Mouse (Mus musculus): ENCODE results near the gene Dnaaf1. TPM values are rescaled to one million over a fixed set of nuclear protein-coding genes. Genes with fewer than 3 reads are reported as not detected.
A peak's percentile ranks its signal among the peaks of the same experiment; 100 is the strongest.

The Dnaaf1 gene
- polyA plus RNA-seq, 1 experiment from 2014 or later = 6.8 TPM

DNA sequence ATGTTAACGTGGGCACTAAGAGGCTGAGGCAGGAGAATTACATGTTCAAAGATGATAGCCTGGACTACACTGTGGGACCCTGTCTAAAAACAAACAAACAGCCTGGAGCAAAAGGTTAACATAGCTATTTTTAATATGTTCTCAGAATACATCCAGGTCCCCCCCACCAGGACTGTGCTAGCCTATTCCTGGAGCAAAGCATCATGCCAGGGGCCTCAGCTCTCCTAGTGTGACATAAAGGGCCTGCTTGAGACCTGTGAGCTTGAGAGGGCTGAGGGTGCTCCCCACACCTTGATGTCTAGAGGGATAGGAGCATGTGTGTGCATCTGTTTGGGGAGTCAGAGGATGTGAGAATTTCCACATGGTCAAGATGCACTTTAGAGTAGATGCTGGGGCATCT lies 48.7 kb downstream of the Dnaaf1 start:
- Histone ChIP-seq H3K4me1 (0 out of 2 replicates have a peak, but pooled peaks cover 5% of the 10 kb centered on the region), H3K27ac (replicated peaks) (no peak overlapping the region), H3K36me3 (no peaks in the 10 kb centered on the region), H3K9ac (no peak overlapping the region), H3K4me3 (replicated peaks) (no peak overlapping the region), H3K9me3 (replicated peaks) (no peaks in the 10 kb centered on the region), H3K4me2 (replicated peaks) (no peak overlapping the region), H3K27me3 (no peaks in the 10 kb centered on the region)
- WGBS = 75% methylated on average over 1 of the region's 1 CpGs
- no peak for ATAC-seq (ENCODE audit: insufficient number of reproducible peaks, low FRiP score, low TSS enrichment, low read depth)

DNA sequence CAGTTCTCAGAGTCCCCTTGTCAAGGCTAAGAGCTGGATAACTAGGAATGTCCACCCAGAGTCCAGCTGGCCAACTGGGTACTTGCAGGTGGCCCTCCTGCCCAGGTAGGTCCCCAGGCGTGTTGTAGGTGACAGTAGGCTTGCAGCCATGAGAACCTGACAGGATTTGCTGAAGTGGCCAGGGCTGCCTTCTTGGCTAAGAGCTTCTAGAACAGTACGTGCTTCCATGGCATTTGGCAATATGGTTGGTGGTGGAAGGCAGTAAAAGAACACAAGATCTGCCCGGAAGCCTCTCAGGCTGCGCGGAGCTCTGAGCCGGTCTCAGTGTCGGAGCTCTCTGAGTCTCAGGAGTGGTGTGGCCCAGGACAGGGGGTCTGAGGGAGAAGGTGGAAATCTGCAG lies 49.9 kb downstream of the Dnaaf1 start:
- Histone ChIP-seq H3K4me3 (replicated peaks) (no peak overlapping the region), H3K36me3 (no peaks in the 10 kb centered on the region), H3K9me3 (replicated peaks) (no peaks in the 10 kb centered on the region), H3K27ac (replicated peaks) (no peak overlapping the region), H3K27me3 (no peaks in the 10 kb centered on the region), H3K9ac (no peak overlapping the region), H3K4me1 (0 out of 2 replicates have a peak, but pooled peaks cover 5% of the 10 kb centered on the region), H3K4me2 (replicated peaks) (no peak overlapping the region)
- ATAC-seq (ENCODE audit: insufficient number of reproducible peaks, low FRiP score, low TSS enrichment, low read depth) = no peak
- WGBS = 88% methylated on average over 7 of the region's 7 CpGs

DNA sequence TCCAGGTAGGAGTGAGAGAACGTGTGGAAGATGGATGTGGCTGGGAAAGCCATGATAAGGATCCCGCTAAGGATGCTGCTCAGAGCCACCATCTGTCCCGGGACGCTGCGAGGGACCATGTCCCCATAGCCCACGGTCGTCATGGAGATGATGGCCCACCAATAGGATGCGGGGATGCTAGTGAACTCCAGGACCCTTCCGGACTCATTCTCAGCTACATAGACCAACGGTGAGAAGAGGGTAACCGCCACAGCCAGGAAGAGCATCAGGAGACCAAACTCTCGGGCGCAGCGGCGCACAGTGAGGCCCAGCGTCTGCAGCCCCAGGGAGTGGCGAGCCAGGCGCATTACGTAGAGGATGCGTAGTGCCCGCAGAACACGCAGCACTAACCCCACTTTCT lies 50.8 kb downstream of the Dnaaf1 start:
- Histone ChIP-seq H3K4me2 (replicated peaks) (no peak overlapping the region), H3K27me3 (no peaks in the 10 kb centered on the region), H3K36me3 (no peaks in the 10 kb centered on the region), H3K4me3 (replicated peaks) (no peak overlapping the region), H3K9me3 (replicated peaks) (no peaks in the 10 kb centered on the region), H3K9ac (no peak overlapping the region), H3K4me1 (0 out of 2 replicates have a peak, but pooled peaks cover 5% of the 10 kb centered on the region), H3K27ac (replicated peaks) (no peak overlapping the region)
- ATAC-seq (ENCODE audit: insufficient number of reproducible peaks, low FRiP score, low TSS enrichment, low read depth) = no peak
- WGBS = 86% methylated on average over 22 of the region's 22 CpGs

DNA sequence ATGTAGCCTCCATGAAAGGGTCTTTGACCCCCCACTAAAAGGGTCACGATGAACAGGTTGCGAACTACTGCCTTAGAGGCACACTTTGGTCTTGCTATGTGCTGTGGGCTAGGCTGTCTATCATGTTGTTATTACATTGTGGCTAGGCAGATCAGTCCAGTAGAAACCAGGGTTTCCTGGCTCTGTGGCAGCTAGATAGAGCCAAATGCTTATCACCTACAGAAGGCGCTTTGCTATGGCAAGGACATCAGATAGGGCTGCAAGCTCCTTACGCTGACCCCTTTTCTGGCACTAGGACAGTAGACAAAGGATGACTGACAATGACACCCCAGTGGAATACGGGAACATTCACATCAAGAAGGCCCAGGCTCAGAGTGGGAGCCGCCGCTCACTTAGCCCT lies 52.2 kb downstream of the Dnaaf1 start:
- H3K27me3 ChIP-seq = no peaks in the 10 kb centered on the region
- H3K4me2 ChIP-seq (replicated peaks) = no peak overlapping the region
- 0 out of 2 replicates have a peak, but pooled peaks cover 5% of the 10 kb centered on the region for H3K4me1 ChIP-seq
- 83% methylated on average over 7 of the region's 7 CpGs for WGBS
- H3K9me3 ChIP-seq (replicated peaks) = no peaks in the 10 kb centered on the region
- H3K36me3 ChIP-seq = no peaks in the 10 kb centered on the region
- no peak overlapping the region for H3K27ac ChIP-seq (replicated peaks)
- ATAC-seq (ENCODE audit: insufficient number of reproducible peaks, low FRiP score, low TSS enrichment, low read depth) = no peak
- H3K9ac ChIP-seq = no peak overlapping the region
- H3K4me3 ChIP-seq (replicated peaks) = no peak overlapping the region

GRCm38 (mm10) chr8:119627613-119628359 lies 52.8 kb downstream of the Dnaaf1 start:
- WGBS = 26% methylated on average over 10 of the region's 10 CpGs
- H3K9me3 ChIP-seq (replicated peaks) = no peaks in the 10 kb centered on the region
- H3K36me3 ChIP-seq = no peaks in the 10 kb centered on the region
- H3K27me3 ChIP-seq = peaks cover 4% of the 10 kb centered on the region; the same call in 1 of the 2 replicates
- no peak overlapping the region for H3K27ac ChIP-seq (replicated peaks)
- no peak for ATAC-seq (ENCODE audit: insufficient number of reproducible peaks, low FRiP score, low TSS enrichment, low read depth)
- no peak overlapping the region for H3K4me3 ChIP-seq (replicated peaks)
- H3K4me2 ChIP-seq (replicated peaks) = no peak overlapping the region
- H3K9ac ChIP-seq = no peak overlapping the region
- H3K4me1 ChIP-seq = 0 out of 2 replicates have a peak, but pooled peaks cover 5% of the 10 kb centered on the region

- peaks cover 18% of the 10 kb centered on the region for H3K4me1 ChIP-seq
- no peak for ATAC-seq (ENCODE audit: insufficient number of reproducible peaks, low FRiP score, low TSS enrichment, low read depth)
- H3K27ac ChIP-seq (replicated peaks) = no peak overlapping the region
- no peak overlapping the region for H3K4me2 ChIP-seq (replicated peaks)
- H3K4me3 ChIP-seq (replicated peaks) = no peak overlapping the region
- H3K9ac ChIP-seq = no peak overlapping the region
- H3K27me3 ChIP-seq = peaks cover 19% of the 10 kb centered on the region
- H3K9me3 ChIP-seq (replicated peaks) = no peaks in the 10 kb centered on the region
- 15% methylated on average over 3 of the region's 3 CpGs for WGBS
- H3K36me3 ChIP-seq = no peaks in the 10 kb centered on the region
These were observed 55.8 kb downstream of the Dnaaf1 start for GRCm38 (mm10) chr8:119630841-119631240.

DNA sequence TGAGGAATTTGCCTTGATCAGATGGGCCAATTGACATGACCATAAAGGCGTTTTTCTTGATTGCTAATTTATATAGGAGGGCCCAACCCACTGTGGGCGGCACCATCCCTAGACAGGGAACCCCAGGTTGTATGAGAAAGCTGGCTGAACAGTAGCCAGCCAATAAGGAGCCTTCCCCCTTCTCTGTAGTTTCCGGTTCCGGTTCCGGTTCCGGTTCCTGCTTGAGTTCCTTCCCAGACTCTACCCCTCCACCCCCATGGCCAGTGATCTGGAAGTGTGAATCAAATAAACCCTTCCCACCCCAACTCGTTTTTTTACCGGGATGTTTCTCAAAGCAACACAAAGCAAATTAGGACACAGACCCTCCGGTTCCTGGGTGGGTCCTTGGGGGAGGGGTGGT lies 57.2 kb downstream of the Dnaaf1 start:
- ATAC-seq (ENCODE audit: insufficient number of reproducible peaks, low FRiP score, low TSS enrichment, low read depth) = no peak
- no peak overlapping the region for H3K9ac ChIP-seq
- H3K27me3 ChIP-seq = peaks cover 19% of the 10 kb centered on the region
- H3K36me3 ChIP-seq = no peaks in the 10 kb centered on the region
- 85% methylated on average over 9 of the region's 9 CpGs for WGBS
- H3K9me3 ChIP-seq (replicated peaks) = no peaks in the 10 kb centered on the region
- no peak overlapping the region for H3K4me2 ChIP-seq (replicated peaks)
- no peak overlapping the region for H3K4me3 ChIP-seq (replicated peaks)
- no peak overlapping the region for H3K27ac ChIP-seq (replicated peaks)
- H3K4me1 ChIP-seq = peaks cover 20% of the 10 kb centered on the region

DNA sequence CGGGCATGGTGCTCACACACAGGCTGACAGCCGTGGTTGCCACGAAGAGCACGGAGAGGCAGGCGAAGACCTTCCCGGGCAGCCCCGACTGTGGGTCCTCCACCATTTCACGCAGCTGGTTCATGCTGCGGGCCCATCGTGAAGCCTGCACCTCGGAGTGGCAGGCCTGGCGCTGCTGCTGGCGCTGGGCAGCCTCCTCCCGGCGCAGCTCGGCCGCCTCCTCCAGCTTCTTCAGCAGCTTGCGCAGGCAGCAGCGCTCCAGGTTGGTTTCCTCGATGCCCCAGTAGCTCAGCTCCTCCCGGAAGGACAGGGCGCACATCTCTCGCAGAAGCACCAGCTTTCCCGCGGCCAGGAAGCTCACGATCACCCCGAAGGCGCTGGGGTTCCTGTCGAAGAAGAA lies 57.9 kb downstream of the Dnaaf1 start:
- H3K36me3 ChIP-seq = no peaks in the 10 kb centered on the region
- no peak for ATAC-seq (ENCODE audit: insufficient number of reproducible peaks, low FRiP score, low TSS enrichment, low read depth)
- peaks cover 19% of the 10 kb centered on the region for H3K27me3 ChIP-seq
- peaks cover 16% of the 10 kb centered on the region for H3K4me1 ChIP-seq
- no peak overlapping the region for H3K9ac ChIP-seq
- H3K27ac ChIP-seq (replicated peaks) = no peak overlapping the region
- WGBS = 46% methylated on average over 29 of the region's 29 CpGs
- H3K4me3 ChIP-seq (replicated peaks) = no peak overlapping the region
- H3K4me2 ChIP-seq (replicated peaks) = no peak overlapping the region
- no peaks in the 10 kb centered on the region for H3K9me3 ChIP-seq (replicated peaks)

- ATAC-seq (ENCODE audit: insufficient number of reproducible peaks, low FRiP score, low TSS enrichment, low read depth) = no peak
- Histone ChIP-seq H3K9me3 (replicated peaks) (no peaks in the 10 kb centered on the region), H3K9ac (no peak overlapping the region), H3K4me1 (peaks cover 15% of the 10 kb centered on the region), H3K27me3 (peaks cover 19% of the 10 kb centered on the region), H3K36me3 (no peaks in the 10 kb centered on the region), H3K4me3 (replicated peaks) (no peak overlapping the region), H3K27ac (replicated peaks) (peak overlapping the region; percentile 74), H3K4me2 (replicated peaks) (peak overlapping the region; percentile 28; the same call in 1 of the 2 replicates)
- WGBS = 25% methylated on average over 14 of the region's 14 CpGs
These were observed 59.7 kb downstream of the Dnaaf1 start for GRCm38 (mm10) chr8:119634616-119635336.

DNA sequence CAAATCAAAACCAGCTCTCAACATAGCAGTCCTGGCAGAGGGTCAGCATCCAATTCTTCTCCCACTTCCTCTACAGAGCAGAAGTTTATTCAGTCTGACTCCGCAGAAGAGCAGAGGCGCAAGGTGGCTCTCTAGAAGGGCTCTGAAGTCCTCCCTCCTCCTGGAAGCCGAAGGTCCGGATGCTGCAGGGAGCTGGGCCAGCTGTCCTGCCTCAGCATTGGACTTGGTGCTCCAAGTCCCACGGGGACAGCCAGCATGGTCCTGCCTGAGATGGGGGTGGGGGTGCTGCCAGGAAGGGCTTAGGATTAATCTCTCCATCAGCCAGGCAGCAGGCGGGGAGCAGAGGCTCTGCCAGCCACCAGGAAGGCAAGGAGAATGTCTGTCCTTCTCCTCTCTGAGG lies 60.3 kb downstream of the Dnaaf1 start, which contains the start of gene Kcng4:
Kcng4 (minus strand) TSS at position 303 of the 400 bp plus-strand sequence.
- H3K9me3 ChIP-seq (replicated peaks) = no peaks in the 10 kb centered on the region
- peak within 1 kb of the TSS; percentile 28 for H3K4me2 ChIP-seq (replicated peaks)
- peaks cover 19% of the 10 kb centered on the region for H3K27me3 ChIP-seq
- peak within 1 kb of the TSS; percentile 74 for H3K27ac ChIP-seq (replicated peaks)
- peaks cover 15% of the 10 kb centered on the region for H3K4me1 ChIP-seq
- no peaks in the 10 kb centered on the region for H3K36me3 ChIP-seq
- no peak within 1 kb of the TSS for H3K4me3 ChIP-seq (replicated peaks)
- no peak within 1 kb of the TSS for H3K9ac ChIP-seq
- no peak for ATAC-seq (ENCODE audit: insufficient number of reproducible peaks, low FRiP score, low TSS enrichment, low read depth)
- 20% methylated on average over 6 of the region's 6 CpGs for WGBS

- peaks cover 19% of the 10 kb centered on the region for H3K27me3 ChIP-seq
- H3K27ac ChIP-seq (replicated peaks) = peak overlapping the region; percentile 74
- no peak for ATAC-seq (ENCODE audit: insufficient number of reproducible peaks, low FRiP score, low TSS enrichment, low read depth)
- WGBS = 63% methylated on average over 2 of the region's 2 CpGs
- no peak overlapping the region for H3K9ac ChIP-seq
- H3K4me3 ChIP-seq (replicated peaks) = no peak overlapping the region
- no peaks in the 10 kb centered on the region for H3K9me3 ChIP-seq (replicated peaks)
- H3K4me1 ChIP-seq = peaks cover 15% of the 10 kb centered on the region
- H3K36me3 ChIP-seq = no peaks in the 10 kb centered on the region
- no peak overlapping the region for H3K4me2 ChIP-seq (replicated peaks)
These were observed 60.9 kb downstream of the Dnaaf1 start for GRCm38 (mm10) chr8:119635958-119636357.
